Mouse (Mus musculus) MEL (cell line): ENCODE measurements around the gene Rasgef1b. TPM values are rescaled to one million over a fixed set of nuclear protein-coding genes. Genes with fewer than 3 reads are reported as not detected.
"Not testable (repeated sequence)": the region's sequence is repeated elsewhere in the genome, so short reads cannot be mapped to it uniquely, and the experiment has no call there.

Source experiments
- DNase-seq: peaks from one replicate; pipeline ENCODE4 v3.0.0; 2011; ENCODE audit warnings: low read depth, low spot score
- H3K27ac ChIP-seq: 2 replicates; pipeline ENCODE4 v1.5.1; 2012; ENCODE audit warnings: low read depth, mild to moderate bottlenecking, control low read depth, low read length, moderate library complexity; ENCODE audit not compliant: control insufficient read depth
- H3K27me3 ChIP-seq, 2 experiments: fragments of 150-350 bp in 1 of 2; sonication (generic) in 1 of 2; 2 replicates each; pipeline ENCODE4 v1.6.1; 2012; ENCODE audit warnings: low read length in 2 of 2, mild to moderate bottlenecking in 2 of 2, improper control_type of control experiment in 1 of 2, moderate library complexity in 1 of 2; ENCODE audit not compliant: insufficient read depth in 2 of 2, control insufficient read depth in 1 of 2
- H3K36me3 ChIP-seq, 2 experiments: 2 replicates each; pipeline ENCODE4 v1.6.1; 2012 to 2014; ENCODE audit warnings: low read length in 2 of 2, improper control_type of control experiment in 1 of 2, inconsistent platforms in 1 of 2, mild to moderate bottlenecking in 1 of 2; ENCODE audit not compliant: insufficient read depth in 2 of 2, control insufficient read depth in 1 of 2
- H3K4me1 ChIP-seq, 2 experiments: fragments of 150-350 bp in 1 of 2; sonication (generic) in 1 of 2; 2 replicates each; pipeline ENCODE4 v1.6.1; 2012; ENCODE audit warnings: low read length in 2 of 2, improper control_type of control experiment in 1 of 2, mild to moderate bottlenecking in 1 of 2; ENCODE audit not compliant: insufficient read depth in 2 of 2, control insufficient read depth in 1 of 2
- H3K4me3 ChIP-seq, 2 experiments: fragments of 150-350 bp in 1 of 2; sonication (generic) in 1 of 2; 2 replicates each; pipeline ENCODE4 v1.5.1; 2012; ENCODE audit warnings: low read depth in 2 of 2, low read length in 2 of 2, mild to moderate bottlenecking in 2 of 2, moderate library complexity in 2 of 2, control low read depth in 1 of 2, improper control_type of control experiment in 1 of 2; ENCODE audit not compliant: control insufficient read depth in 1 of 2, insufficient read depth in 1 of 2
- H3K79me2 ChIP-seq: 2 replicates; pipeline ENCODE4 v1.6.1; 2012; ENCODE audit warnings: mild to moderate bottlenecking, low read length, moderate library complexity; ENCODE audit not compliant: control insufficient read depth, poor library complexity, insufficient read depth
- H3K9ac ChIP-seq: 2 replicates; pipeline ENCODE4 v1.6.1; 2012; ENCODE audit warnings: low read depth, mild to moderate bottlenecking, control low read depth, low read length, moderate library complexity; ENCODE audit not compliant: control insufficient read depth, poor library complexity, severe bottlenecking
- H3K9me3 ChIP-seq: fragments of 150-350 bp; sonication (generic); replicated peaks from 2 replicates; pipeline ENCODE4 v1.6.1; 2012; ENCODE audit warnings: mild to moderate bottlenecking, low read length, improper control_type of control experiment, moderate library complexity; ENCODE audit not compliant: insufficient read depth
- BHLHE40 ChIP-seq: IDR thresholded peaks from 2 replicates; pipeline ENCODE4 v1.6.1; 2012; ENCODE audit warnings: low read depth, mild to moderate bottlenecking, inconsistent platforms, low read length, improper control_type of control experiment, borderline replicate concordance
- GABPA ChIP-seq: IDR thresholded peaks from 2 replicates; pipeline ENCODE4 v1.6.1; 2012; ENCODE audit warnings: low read depth, mild to moderate bottlenecking, inconsistent platforms, low read length, improper control_type of control experiment, moderate library complexity
- GATA1 ChIP-seq: IDR thresholded peaks from 2 replicates; pipeline ENCODE4 v1.6.1; 2011; ENCODE audit warnings: low read depth, low read length, improper control_type of control experiment
- MAZ ChIP-seq: IDR thresholded peaks from 2 replicates; pipeline ENCODE4 v1.6.1; 2012; ENCODE audit warnings: low read depth, mild to moderate bottlenecking, inconsistent platforms, low read length, improper control_type of control experiment
- MEF2A ChIP-seq: IDR thresholded peaks from 2 replicates; pipeline ENCODE4 v1.6.1; 2014; ENCODE audit warnings: low read depth, mild to moderate bottlenecking, inconsistent platforms, low read length, improper control_type of control experiment; ENCODE audit not compliant: poor library complexity, insufficient replicate concordance, severe bottlenecking; ENCODE audit errors: extremely low read depth
- SMC3 ChIP-seq: IDR thresholded peaks from 2 replicates; pipeline ENCODE4 v1.6.1; 2011; ENCODE audit warnings: low read depth, low read length, improper control_type of control experiment
- TBP ChIP-seq: IDR thresholded peaks from 2 replicates; pipeline ENCODE4 v1.8.0; 2011; ENCODE audit warnings: low read depth, low read length, improper control_type of control experiment
- polyA plus RNA-seq, 2 experiments: library from polyadenylated mRNA; stranded (reverse) in 1 of 2; unstranded in 1 of 2; fragments of >175 nt in 1 of 2; fragments of >200 nt in 1 of 2; gene quantifications; 2 replicates each; pipeline versions ENCODE4 v1.2.1 to v1.2.4; 2012; ENCODE audit warnings: low replicate concordance in 2 of 2, low read depth in 1 of 2; ENCODE audit not compliant: insufficient read length in 2 of 2, insufficient read depth in 1 of 2, missing spikeins in 1 of 2
- total RNA-seq: library from RNA; depleted of rRNA; stranded (reverse); fragments of 300-350 nt; gene quantifications from 2 replicates; pipeline ENCODE4 v1.2.3, GENCODE M21; 2012

Rasgef1b gene
- total and polyA plus RNA-seq, 3 experiments: not detected

GRCm38 (mm10) chr5:99224571-99225011 is 504.3 kb downstream of the Rasgef1b start:
- Histone ChIP-seq H3K9ac (no peak overlapping the region), H3K4me1 (no peaks in the 10 kb centered on the region), H3K9me3 (no peaks in the 10 kb centered on the region), H3K27me3 (no peaks in the 10 kb centered on the region), H3K27ac (no peak overlapping the region), H3K36me3 (no peaks in the 10 kb centered on the region), H3K4me3 (no peak overlapping the region), H3K79me2 (no peaks in the 10 kb centered on the region)
- no peak for DNase-seq
- TF ChIP-seq TBP: no peak

- Histone ChIP-seq H3K9ac (no peak overlapping the region), H3K9me3 (no peaks in the 10 kb centered on the region), H3K36me3 (no peaks in the 10 kb centered on the region), H3K4me3 (no peak overlapping the region), H3K4me1 (no peaks in the 10 kb centered on the region), H3K79me2 (no peaks in the 10 kb centered on the region), H3K27me3 (no peaks in the 10 kb centered on the region), H3K27ac (no peak overlapping the region)
- no peak for DNase-seq
- no peak for TF ChIP-seq BHLHE40
- no peak for TF ChIP-seq MAZ
- TF ChIP-seq SMC3: no peak
- no peak for TF ChIP-seq GABPA
- no peak for TF ChIP-seq GATA1
Measured at GRCm38 (mm10) chr5:99223869-99224498, 504.9 kb downstream of the Rasgef1b start.

- Histone ChIP-seq H3K36me3 (no peaks in the 10 kb centered on the region), H3K4me1 (no peaks in the 10 kb centered on the region), H3K27me3 (no peaks in the 10 kb centered on the region), H3K27ac (no peak overlapping the region), H3K4me3 (no peak overlapping the region), H3K79me2 (no peaks in the 10 kb centered on the region), H3K9ac (no peak overlapping the region), H3K9me3 (no peaks in the 10 kb centered on the region)
- no peak for TF ChIP-seq MEF2A
- DNase-seq: no peak
Measured at GRCm38 (mm10) chr5:99218385-99218784, 510.5 kb downstream of the Rasgef1b start.

GRCm38 (mm10) chr5:99216588-99217152 is 512.2 kb downstream of the Rasgef1b start:
- not testable (repeated sequence) for H3K4me3 ChIP-seq, H3K27ac ChIP-seq, H3K27me3 ChIP-seq, H3K36me3 ChIP-seq, H3K9me3 ChIP-seq, DNase-seq, H3K9ac ChIP-seq, H3K79me2 ChIP-seq, H3K4me1 ChIP-seq
